Mouse (Mus musculus): ENCODE measurements around the gene Gm45753. TPM values are rescaled to one million over a fixed set of nuclear protein-coding genes. Genes with fewer than 3 reads are reported as not detected.

Gene Gm45753
- polyA plus RNA-seq, 1 experiment, result not detected

Other genes starting within 250 kb of the Gm45753 start
- not detected in 2 replicates for gene Mtnr1a, start 239.3 kb downstream of the Gm45753 start, polyA plus RNA-seq (2012; rRNA removed)
- not detected in 2 replicates for gene F11, start 46.4 kb downstream of the Gm45753 start, polyA plus RNA-seq (2012; rRNA removed)
- gene Klkb1, start 13.6 kb downstream of the Gm45753 start, polyA plus RNA-seq (2012; rRNA removed), result 0.01 and 0.03 TPM in 2 replicates
- gene Cyp4v3, start 24.8 kb upstream of the Gm45753 start, polyA plus RNA-seq (2012; rRNA removed), result 10.4 and 12.3 TPM in 2 replicates
- 16.5 and 21.2 TPM in 2 replicates for gene Fam149a, start 73.8 kb upstream of the Gm45753 start, polyA plus RNA-seq (2012; rRNA removed)
- 15.7 and 16.2 TPM in 2 replicates for gene Tlr3, start 102.6 kb upstream of the Gm45753 start, polyA plus RNA-seq (2012; rRNA removed)
- 110 and 127 TPM in 2 replicates for gene Sorbs2, start 199.3 kb upstream of the Gm45753 start, polyA plus RNA-seq (2012; rRNA removed)

All from urinary bladder, adult 2 months (tissue).